Mouse (Mus musculus) retina, embryonic 14.5 days (tissue): ENCODE results near the gene Arl14.
A peak's percentile ranks its signal among the peaks of the same experiment; 100 is the strongest.

ENCODE experiments used
- DNase-seq: peaks from one replicate; pipeline ENCODE4 v3.0.0-alpha.2; 2015; ENCODE audit warnings: low spot score

The Arl14 gene

DNA sequence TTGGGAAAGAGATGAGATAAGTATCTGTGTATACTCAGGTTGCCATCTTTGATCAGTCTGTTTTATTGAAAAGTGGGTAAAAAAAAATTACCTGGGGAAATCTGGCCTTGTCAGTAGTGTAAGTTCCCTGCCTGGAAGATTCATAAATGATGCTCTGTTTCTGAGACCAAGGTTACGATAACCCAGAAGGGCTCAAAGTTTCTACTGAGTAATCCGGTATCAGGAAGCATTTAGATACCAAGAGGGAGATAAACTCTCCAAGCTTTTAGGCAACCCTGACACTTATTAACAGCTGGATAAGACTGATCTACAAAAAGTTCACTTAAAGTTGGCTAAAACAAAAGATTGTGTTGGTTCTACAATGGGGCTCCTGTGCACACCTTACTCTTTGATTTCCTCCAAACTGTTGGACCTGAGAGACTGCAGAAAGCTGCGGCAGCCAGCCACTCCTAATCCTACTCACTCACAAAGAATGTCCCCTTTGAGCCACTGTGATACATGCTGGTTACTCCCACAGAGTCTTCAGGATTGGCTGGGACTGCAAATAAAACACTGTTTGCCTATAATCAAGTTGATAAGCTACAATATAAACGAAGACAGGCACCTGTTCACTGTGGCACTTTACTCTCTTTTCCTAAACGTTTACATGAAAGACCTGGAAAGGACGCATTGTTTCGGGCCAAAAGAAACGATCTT lies at the start of gene Arl14:
Gene Arl14 (plus strand): TSS at position 614 of the 696 bp plus-strand sequence.
- DNase-seq, result no peak

DNA sequence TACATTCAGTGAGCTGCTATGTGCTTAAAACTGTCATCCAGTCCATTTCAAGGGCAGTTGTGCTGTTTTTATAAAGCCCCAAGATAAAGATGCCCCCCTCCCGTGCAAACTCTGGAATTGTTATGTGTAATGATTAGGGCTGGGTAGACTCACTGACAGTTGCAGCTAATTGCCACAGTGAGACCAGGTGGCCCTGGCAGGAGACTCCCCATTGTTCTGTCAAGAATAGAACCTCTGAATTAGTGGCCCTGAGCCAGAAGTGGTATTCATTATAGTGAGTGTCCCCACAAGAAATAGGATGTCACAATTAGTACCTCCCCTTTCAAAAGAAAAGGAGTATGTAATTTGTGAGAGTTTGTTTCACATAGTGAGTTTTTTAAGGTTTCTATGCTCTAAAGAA lies 47.0 kb upstream of the Arl14 start:
- peak; percentile 65 for DNase-seq

- peak; percentile 33 for DNase-seq
Measured at GRCm38 (mm10) chr3:69177168-69177797, 44.9 kb upstream of the Arl14 start.

- DNase-seq, result peak; percentile 57
Measured at GRCm38 (mm10) chr3:69177914-69178313, 44.3 kb upstream of the Arl14 start.

- peak; percentile 58 for DNase-seq
Measured at GRCm38 (mm10) chr3:69178365-69179004, 43.7 kb upstream of the Arl14 start.

DNA sequence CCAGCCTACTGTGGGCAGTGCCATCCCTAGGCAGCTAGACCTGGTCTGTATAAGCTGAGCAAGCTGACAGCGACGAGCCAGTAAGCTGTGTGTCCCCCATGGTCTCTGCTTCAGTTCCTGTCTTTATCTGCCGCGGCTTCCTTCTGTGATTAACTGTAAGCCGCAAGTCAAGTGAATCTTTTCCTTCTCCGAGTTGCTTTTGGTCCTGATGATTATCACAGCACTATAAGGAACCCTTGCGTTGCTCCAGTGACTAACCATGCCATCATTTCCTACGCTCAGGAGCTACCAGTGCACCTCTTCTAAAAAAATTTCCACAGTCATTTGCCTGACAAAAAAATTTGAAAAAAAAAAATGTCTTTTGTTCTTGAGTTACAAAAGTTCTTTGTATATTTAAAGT lies 40.7 kb upstream of the Arl14 start:
- no peak for DNase-seq

DNA sequence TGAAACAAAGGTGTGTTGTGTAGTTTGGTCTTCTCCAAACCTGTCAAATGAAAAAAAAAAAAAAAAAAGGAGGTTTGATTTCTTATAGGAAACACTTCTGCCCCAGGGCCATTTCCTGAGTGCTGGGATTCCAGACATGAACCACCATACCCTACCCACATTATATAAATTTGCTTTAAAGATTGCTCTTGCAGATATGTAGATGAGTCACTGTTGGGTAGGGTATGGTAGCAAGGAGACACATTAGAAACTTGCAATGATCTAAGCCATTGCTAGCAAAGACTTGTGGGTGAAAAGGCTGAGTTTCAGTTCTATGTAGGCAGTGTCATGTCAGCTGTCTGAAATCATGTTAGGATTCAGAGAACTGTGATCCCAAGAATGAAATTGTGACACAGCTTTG lies 40.0 kb upstream of the Arl14 start:
- no peak for DNase-seq

- no peak for DNase-seq
Measured at GRCm38 (mm10) chr3:69185244-69185643, 37.0 kb upstream of the Arl14 start.

GRCm38 (mm10) chr3:69186031-69186430 lies 36.2 kb upstream of the Arl14 start:
- DNase-seq, result no peak

- DNase-seq, result no peak
Measured at GRCm38 (mm10) chr3:69186643-69187042, 35.6 kb upstream of the Arl14 start.

- no peak for DNase-seq
Measured at GRCm38 (mm10) chr3:69192995-69193394, 29.2 kb upstream of the Arl14 start.

GRCm38 (mm10) chr3:69194496-69194895 lies 27.7 kb upstream of the Arl14 start:
- DNase-seq, result no peak

DNA sequence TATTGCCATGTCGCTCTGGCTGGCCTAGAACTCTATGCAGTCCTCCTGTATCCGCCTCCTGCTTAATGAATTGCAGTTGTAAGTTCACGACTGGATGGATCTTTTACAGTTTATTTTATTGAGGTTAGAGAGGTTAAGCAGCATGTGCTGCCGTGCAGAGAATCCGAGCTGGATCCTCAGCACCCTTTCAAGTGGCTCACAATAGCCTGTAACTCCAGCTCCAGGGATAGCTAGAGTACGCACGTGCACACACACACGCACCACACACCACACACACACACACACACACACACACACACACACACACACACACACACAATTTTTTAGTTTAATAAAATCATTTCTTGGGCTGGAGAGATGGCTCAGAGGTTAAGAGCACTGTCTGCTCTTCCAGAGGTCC lies 27.0 kb upstream of the Arl14 start:
- DNase-seq, result no peak

GRCm38 (mm10) chr3:69198098-69198497 lies 24.1 kb upstream of the Arl14 start:
- DNase-seq, result no peak

- DNase-seq, result no peak
Measured at GRCm38 (mm10) chr3:69200251-69200650, 22.0 kb upstream of the Arl14 start.

GRCm38 (mm10) chr3:69201206-69201605 lies 21.0 kb upstream of the Arl14 start:
- DNase-seq, result no peak

GRCm38 (mm10) chr3:69202876-69203275 lies 19.3 kb upstream of the Arl14 start:
- no peak for DNase-seq

DNA sequence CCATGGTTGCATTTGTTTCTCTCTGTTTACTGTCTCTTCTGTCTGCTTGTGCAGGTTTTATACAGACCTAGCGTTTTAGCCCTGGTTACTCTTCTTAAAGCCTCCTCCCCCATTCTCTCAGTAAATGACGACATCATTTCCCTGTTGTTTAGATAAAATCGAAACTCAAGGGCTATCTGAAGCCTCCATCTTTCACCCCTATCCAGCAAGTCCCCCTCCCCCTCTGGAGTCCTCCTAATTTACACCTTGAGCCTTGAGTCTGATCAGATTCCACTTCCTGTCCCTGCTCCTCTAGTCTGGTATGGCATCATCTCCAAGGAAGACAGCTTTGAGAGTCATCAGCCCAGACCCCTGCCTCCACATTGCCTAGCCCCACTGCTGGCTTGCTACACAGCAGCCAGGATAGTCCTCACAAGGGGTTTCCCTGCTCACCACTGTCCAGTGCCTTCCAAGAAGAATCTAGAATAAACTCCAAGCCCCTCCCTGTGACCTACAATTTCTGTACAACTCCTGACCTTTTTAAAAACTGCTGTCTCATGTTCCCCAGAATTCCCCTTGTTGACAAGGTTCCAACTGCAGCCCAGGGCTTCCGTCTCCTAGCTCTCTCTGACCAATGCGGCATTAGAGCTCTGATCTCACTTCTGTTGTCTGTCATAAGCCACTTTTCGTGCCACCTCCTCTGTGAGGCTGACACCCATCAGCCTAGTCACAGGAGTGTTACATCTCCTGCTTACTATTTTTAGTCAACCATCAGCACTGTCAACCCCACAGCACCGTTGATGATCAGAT lies 16.8 kb upstream of the Arl14 start:
- DNase-seq, result peak; percentile 13

GRCm38 (mm10) chr3:69206193-69206893 lies 15.9 kb upstream of the Arl14 start:
- no peak for DNase-seq

- DNase-seq, result peak; percentile 54
Measured at GRCm38 (mm10) chr3:69208441-69209309, 13.5 kb upstream of the Arl14 start.

- no peak for DNase-seq
Measured at GRCm38 (mm10) chr3:69212246-69212645, 10.0 kb upstream of the Arl14 start.
